Mouse (Mus musculus): ENCODE results near the gene Gm10277.

Gene Gm10277

DNA sequence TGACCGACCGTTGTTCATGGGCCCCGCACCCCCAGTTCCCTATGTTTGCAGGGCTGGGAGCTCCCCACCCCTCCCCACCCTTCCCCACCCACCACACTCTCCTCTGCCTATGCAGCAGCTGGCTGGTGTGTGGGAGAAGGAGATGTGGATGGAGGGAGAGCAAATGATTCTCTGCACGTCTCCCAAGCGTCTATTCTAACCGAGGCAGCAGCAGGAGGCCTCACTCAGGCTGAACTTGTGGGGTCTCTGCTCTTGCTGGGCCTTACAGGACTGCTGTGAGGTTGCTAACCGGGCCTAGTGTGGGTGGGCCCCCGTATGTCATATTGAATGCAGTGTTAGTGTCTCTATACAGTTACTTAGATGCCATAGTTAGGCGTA lies 12.9 kb upstream of the Gm10277 start:
- no peak for DNase-seq (ENCODE audit: low spot score)

DNA sequence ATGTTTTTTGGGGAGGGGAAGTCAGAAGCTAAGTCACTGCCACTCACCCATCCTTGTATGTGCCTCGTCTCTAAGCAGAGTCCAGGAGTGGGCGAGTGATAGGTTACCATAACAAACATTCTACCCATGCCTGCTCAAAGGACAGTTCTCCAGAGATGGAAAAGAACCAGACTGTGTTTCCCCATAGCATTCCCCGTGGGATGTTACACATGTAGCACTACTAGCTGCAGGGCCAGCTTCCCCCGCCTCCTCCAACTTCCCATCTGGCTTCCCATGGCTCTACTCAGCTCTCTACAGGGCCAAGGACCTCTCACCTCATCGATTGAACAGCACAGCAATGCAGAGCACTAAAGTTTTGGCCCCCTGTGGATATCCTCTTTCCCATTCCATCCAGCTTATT lies 7.7 kb upstream of the Gm10277 start:
- DNase-seq (ENCODE audit: low spot score), result no peak

DNA sequence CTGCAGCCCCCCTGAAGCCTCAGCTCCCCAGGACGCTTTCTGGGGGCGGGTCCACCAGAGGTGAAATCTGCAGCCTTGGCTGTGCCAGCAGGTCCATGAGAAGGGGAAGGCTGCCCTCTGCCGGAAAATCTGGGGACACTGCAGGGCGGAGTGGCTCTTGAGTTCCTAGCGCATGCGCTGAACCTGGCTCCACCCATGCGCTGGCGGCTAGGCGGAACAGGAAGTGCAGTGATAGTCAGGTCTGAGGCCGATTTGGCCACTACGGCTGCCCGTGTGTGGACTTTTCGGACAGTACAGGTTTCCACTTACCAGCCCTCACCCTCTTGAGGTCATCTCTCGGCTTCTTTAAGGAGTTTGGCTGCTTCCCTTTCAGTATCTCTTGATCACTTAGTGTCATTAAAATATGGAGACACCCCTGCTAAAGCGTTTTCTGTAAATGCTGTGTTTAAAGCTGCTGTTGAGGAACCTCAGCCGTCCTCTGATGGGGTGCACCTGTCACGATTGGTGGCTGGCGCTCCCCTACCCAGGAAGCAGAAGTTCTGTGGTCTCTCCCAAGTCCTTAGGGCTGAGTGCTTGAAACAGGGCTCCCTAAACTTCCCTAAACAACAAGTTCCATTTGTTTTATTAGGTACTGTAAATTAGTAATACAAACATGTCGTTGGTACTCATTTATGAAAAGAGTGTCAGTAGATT lies 5.8 kb upstream of the Gm10277 start:
- DNase-seq (ENCODE audit: low spot score), result peak; percentile 93

DNA sequence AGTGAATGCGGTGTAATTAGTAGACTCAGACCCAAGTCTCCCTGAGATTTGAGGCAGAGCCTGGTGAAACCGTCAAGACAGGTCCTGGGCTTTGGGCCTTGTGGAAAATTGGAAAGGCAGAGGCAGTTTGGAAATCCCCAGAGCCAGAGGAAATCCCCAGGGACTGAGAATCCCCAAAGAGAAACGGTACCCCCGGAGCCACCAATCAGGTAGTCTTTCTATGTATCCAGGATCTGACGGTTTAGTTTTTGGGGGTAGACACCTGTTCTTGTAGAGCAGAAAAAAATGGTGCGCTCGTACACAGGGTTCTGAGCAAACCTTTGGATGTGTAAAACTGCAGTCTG lies 5.0 kb upstream of the Gm10277 start:
- DNase-seq (ENCODE audit: low spot score), result no peak

DNA sequence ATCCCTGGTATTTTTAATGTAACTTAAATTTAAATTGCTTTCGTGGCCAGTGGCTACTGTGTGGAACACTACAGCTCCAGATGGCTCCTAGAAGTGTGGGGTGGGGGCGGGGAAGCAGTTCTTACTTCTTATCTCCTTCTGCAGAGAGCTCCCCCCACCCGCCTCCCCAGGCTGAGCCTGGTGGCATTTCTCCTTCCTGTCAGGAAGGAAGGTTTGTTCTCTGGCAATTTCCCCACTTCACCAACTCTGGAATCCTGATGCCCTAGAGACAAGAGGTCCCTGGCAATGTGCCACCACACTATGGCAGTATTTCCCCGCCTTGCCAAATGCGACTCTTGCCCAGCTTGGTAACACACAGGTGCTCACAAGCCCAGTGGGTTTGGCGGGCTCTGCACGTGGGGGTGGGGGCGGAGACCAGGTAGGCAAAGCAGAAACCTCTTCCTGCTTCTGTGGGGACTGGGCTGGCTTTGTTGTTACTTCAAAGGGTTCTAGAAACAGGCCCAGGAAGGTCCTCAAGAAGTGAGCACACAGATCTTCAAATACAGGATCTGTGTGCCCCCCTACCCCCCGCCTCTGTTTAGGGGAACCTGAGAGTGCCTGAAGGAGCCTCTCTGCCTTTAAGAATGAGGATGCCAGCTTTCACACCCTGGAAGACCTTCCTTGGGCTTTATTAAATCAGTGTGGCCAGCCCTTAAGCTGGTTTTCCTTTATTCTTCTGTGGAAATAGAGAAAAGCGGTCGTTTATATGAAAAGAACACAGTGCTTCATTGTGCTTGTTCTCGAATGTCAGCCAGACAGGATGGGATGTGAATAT lies 4.4 kb upstream of the Gm10277 start:
- no peak for DNase-seq (ENCODE audit: low spot score)

DNA sequence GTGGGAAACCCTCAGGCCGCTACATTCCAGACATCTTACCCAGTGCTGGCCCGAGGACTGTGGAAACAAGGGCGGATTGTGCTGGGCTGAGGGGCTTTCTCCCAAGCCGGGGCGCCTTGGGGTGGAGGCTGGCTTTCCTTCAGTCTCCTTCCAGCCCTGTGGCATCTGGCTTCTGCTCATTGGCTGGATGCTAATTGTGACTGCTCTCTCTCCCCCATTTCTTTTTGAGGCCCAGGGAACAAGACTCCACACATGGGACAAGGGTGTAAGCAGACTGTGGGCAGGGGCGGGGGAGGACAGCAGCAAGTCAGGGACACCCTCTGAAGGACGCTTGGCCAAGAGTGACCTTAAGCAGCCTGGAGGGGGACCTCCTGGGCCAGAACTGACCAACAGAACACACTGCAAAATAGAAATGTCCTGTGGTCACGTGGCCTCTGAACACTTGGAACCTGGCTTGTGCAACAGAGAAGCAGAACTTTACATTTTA lies 3.7 kb upstream of the Gm10277 start:
- no peak for DNase-seq (ENCODE audit: low spot score)

DNA sequence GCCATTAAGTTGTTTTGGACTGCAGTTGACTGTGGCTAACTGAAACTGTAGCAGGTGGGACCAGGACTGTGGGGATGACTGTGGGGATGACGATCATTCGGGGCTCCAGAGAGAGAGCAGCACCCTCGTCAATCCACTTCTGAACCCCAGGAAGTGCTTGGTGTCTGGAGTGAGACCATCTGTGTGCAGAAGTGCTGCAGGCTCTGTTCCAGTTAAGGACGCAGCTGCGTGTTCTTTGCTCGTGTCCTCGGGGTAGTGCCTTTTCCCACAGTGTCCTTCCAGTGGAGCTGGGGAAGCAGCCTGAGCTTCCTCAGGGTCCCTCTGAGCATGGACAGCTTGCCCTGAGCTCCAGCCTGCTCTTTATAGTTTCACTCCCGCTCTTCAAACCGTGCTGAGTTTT lies 2.7 kb upstream of the Gm10277 start:
- no peak for DNase-seq (ENCODE audit: low spot score)

DNA sequence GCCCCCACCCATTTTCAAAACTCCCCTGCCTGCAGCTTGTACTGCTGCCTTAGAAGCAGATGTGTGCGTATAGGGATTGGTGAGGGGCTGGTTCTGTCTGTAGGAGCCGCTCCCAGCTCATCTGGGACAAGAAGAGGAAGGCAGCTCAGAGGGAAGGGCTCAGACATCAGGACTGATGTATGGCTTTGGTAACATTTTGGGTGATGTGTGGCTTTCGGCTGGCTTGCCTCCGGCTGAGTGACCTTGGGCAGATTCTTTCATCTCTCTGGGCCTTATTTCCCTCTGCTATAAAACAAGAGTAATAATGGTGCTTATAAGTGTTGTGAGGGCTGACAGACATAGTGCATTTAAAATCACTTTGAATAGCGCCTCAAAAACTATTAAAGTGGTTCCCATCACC lies 2.0 kb upstream of the Gm10277 start:
- DNase-seq (ENCODE audit: low spot score), result no peak

DNA sequence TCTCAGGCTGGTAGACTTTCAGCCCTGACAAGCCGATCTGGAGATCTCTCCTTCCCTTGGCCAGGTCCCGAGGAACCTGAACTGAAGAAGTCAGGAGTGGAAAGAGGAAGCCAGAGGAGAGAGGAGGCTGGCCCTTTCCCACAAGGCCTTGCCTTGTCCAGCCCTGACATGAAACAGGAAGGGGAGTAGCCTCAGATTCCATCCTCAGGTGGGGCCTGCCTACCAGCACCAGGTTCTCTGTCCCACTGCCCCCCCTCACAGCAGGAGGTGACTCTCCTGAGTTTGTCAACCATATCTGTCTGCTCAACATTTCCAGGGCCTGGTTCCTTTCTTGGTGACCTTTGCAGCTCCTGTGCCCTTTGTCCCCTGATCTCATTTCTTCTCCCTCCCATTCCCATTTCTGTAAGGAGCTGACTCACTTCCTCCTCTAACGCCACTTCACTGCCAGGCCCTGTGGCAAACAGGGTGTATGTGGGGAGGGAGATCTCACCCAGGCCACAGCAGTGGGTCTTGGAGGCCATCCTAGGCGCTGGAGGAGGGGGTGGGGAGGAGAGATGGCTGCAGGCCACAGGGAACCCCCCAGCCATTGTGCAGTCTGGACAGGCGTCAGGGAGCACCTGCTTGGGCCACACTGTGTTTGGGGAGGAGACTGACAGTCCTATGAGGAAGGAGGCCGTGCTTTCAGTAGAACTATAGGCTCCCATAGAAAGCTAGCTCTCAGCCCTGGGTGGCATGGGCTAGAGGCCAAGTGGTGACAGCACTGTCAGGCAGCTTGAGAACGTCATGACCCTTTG lies 1.6 kb downstream of the Gm10277 start:
- DNase-seq (ENCODE audit: low spot score), result no peak

DNA sequence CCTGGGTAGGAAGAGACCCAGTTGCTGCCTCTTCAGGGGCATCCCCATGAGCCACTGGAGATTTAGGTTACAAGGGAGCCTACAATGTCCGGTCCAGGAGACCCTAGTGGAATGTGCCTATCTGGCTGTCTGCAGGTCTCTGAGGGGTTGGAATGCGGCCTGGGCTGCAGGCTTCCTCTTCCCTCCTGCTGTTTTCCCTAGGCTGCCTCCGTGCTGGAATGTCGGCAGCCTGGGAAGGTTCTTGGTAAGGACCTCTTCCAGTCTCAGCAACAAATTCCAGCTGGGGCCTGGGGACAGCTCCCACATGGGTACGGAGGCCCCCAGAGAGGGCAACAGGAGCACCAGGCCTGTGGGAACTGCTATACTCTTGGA lies 2.2 kb downstream of the Gm10277 start:
- DNase-seq (ENCODE audit: low spot score), result no peak

DNA sequence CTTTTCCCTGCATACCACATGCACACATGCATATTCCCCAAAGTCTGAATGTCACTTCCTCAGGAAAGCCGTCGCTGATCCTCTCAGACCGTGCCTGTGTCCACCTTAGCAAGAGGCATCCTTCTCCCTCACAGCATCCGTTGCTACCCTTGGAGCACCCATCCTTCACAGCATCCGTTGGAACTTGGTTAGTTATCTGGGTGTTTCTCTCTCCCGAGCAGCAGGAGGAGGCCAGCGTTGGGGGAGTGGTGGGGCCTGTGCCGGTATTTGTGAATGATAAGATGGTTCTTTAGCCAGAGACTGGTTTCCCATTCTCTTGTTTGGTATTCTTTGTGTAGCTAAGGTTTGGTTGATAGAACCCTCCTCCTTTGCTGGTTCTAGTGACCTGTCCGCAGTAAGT lies 2.7 kb downstream of the Gm10277 start:
- DNase-seq (ENCODE audit: low spot score), result no peak

DNA sequence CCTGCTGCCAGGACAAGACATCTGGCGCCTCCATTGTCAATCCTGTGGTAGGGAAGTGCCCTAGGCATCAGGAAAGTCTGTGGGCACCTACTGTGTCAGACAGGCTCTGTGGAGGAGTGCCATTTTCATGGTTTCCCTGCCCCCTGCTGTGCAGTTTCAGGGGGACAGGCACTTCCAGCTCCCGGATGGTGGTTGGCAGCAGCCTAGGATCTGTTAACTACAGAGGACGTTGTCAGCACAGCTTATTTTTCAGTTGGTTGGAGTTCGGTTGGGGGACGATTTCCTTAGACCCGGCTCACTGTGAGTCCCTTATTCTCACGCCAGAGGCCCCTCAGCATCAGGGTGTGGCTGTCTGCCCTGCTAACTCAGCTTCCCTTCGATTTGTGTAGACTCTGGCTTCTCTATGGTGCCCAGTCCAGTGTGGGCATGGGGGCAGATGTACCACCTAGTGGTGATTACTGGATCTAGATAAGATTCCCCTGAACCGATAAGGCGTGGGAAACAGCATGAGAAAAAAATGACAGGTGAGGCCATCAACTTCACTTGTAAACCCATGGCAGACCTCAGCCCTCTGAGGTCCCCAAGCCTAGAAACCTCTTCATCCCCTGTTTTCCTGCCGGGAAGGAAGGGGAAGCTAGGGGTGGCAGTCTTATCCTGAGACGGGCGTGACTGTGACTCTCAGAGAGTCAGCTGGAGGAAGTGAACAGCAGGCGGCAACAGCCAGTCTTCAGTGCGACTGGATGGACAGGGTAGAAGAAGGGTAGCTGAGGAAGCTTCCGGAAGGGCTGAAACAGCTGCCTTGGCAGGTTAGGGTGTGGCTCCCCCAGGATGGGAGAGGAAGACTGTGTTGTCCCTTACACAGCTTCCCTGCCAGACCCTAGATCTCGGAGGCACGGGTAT lies 3.5 kb downstream of the Gm10277 start:
- DNase-seq (ENCODE audit: low spot score), result no peak

DNA sequence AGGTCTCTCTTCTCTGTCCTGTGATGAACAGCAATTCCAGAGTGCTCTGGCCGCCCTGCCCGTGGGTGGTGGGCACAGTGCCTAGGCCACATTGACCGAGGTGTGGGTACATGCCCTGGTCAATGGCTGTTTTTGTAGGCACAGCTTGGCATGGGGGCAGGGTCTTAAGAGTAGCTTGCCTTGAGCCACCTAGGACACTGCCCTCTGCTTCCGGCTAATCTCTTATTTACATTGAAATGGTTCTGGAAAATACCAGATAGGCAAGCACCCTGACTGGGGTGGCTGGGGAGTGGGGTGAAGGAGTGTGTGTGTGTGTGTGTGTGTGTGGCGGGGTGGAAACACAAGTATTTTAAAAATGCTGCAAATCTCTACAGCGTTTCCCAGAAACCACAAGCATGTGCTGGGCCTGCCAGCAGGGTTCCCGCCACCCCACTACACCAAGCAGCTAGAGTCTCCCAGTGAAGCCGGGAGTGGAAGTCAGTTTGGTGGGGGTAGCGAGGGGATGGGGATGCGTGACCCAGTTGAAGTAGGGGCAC lies 4.3 kb downstream of the Gm10277 start:
- DNase-seq (ENCODE audit: low spot score), result peak; percentile 73

DNA sequence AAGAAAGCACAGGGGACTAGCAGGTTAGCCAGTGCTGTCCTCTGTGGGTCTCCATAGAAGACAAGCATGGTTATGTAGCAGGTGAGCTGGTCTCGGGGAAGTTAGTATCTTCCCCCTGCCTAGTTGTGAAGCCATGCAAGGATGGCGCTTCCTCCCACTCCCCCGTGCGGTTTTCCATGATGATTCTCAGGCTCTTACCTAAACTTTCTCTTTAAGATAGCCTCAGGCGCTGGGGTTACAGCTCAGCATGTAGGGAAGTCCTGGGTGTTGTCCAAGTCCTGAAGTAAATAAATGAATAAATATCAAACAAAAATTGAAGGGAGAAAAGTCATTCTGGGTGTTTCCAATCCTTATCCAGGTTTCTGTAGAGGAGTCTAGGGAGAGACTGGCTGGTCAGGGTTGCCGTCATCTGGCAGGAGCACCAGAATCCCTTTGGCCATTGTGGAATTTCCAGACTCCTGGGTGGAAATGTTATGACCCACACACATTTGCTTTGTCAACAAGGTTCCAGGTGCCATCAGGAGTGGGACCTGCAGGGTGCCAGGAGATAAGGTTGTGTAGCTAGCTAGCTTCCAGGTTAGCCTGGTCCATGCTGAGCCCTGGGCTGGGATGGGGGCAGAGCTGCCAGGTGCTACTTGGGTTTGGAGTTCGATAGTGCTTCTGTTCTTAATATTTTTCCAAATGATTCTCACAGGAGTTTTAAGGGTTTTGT lies 5.3 kb downstream of the Gm10277 start:
- DNase-seq (ENCODE audit: low spot score), result no peak

DNA sequence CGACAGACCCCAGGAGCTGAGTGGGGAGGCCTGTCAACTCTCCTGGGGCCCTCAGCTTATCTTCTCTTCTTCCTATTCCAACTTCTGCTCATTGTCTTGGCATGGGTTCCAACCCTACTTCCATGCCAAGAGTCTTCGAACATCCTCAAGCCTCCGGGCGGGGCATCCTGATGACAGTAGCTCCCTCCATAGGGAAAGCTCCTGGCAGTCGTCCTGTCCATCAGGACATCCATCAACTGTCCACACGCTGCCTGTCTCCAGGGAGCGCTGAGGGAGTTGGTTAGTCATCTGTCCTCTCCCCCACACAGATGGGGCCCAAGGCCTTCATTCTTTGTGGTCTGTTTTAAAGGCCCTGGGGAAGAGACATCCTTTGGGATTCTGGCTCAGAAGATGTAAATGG lies 6.5 kb downstream of the Gm10277 start:
- DNase-seq (ENCODE audit: low spot score), result no peak

DNA sequence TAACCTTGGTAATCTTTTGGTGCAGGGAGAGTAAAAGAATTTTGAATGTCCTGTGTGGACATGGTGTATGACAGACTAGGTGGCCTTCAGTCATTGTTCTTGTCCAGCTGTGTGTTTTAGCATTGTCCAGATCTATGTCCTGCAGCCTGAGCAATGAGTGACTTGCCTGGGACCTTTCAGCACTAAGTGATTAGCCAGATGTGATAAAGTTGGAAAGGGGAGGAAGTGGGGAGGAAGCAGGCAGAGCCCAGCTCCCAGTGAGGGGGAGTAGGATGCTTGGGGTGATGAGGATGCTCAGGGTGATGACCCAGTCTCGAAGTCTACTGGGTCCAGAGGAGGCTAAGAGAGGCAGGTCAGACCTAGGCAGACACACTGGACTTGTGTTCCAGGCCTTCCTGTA lies 8.3 kb downstream of the Gm10277 start:
- DNase-seq (ENCODE audit: low spot score), result no peak

DNA sequence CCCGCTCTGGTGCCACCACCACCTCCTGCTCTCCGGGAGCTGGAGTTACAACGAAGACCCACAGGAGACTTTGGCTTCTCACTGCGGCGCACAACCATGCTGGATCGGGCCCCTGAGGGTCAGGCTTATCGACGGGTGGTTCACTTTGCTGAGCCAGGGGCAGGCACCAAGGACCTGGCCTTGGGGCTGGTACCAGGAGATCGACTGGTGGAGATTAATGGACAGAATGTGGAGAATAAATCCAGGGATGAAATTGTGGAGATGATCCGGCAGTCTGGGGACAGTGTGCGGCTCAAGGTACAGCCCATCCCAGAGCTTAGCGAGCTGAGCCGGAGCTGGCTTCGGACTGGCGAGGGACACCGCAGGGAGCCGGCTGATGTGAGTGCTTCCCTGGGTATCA lies 9.6 kb downstream of the Gm10277 start:
- DNase-seq (ENCODE audit: low spot score), result no peak

DNA sequence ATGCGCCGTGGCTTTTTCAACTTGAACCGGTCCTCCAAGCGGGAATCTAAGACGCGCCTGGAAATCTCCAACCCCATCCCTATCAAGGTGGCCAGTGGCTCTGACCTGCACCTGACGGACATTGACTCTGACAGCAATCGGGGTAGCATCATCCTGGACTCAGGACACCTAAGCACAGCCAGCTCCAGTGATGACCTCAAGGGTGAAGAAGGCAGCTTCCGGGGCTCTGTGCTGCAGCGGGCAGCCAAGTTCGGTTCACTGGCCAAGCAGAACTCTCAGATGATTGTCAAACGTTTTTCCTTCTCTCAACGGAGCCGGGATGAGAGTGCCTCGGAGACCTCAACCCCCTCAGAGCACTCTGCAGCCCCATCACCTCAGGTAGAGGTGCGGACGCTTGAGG lies 10.1 kb downstream of the Gm10277 start:
- no peak for DNase-seq (ENCODE audit: low spot score)

DNA sequence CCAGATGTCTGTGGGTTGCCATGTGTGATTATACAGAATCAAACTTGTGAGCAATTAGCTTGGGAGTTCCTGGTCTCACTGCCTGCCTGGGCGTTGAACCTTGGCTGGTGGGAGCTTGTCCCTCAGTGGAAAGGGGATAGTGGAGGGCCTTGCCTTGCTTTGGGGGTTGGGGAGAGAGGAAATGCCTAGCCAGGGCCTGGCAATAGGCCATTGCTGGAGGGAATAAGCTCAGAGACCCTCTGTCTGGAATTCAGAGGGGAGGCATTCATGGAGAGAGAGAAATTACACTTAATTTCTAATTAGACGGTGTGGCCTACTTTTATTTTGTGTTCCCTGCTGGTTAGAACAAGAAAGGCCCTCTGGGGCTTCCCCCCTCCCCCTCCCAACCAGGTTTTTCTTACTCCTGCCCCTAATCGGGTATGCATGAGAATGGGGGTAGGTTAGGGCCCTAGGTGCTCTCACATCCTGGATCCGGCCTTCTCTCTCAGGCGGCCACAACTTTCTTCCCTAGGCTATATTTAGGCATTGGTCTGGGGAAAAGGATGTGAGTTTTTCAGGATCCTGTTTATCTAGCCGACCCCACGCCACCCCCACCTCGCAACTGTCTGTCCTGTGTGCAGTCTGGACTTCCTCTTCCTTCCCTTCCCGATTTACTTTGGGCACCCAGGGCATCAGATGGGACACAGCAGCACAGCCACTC lies 11.7 kb downstream of the Gm10277 start:
- no peak for DNase-seq (ENCODE audit: low spot score)
